Mouse (Mus musculus): ENCODE results near the gene Stk40.

GRCm38 (mm10) chr4:126067401-126068077, 36.2 kb upstream of the Stk40 start:
- TF ChIP-seq CTCF (IDR thresholded peaks at IDR 0.05; ENCODE audit: low read depth, low read length) (no peak), POLR2A (IDR thresholded peaks at IDR 0.05; ENCODE audit: insufficient read depth, low read length) (no peak)

All from ES-Bruce4 (cell line).